Mouse (Mus musculus) urinary bladder, postnatal 4 days (tissue): ENCODE measurements around the gene Rab25.

Experiments used
- DNase-seq, 2 experiments: peaks; one replicate each; pipeline ENCODE4 v3.0.0; 2021 to 2022; ENCODE audit warnings: low spot score in 2 of 2

Rab25 gene

DNA sequence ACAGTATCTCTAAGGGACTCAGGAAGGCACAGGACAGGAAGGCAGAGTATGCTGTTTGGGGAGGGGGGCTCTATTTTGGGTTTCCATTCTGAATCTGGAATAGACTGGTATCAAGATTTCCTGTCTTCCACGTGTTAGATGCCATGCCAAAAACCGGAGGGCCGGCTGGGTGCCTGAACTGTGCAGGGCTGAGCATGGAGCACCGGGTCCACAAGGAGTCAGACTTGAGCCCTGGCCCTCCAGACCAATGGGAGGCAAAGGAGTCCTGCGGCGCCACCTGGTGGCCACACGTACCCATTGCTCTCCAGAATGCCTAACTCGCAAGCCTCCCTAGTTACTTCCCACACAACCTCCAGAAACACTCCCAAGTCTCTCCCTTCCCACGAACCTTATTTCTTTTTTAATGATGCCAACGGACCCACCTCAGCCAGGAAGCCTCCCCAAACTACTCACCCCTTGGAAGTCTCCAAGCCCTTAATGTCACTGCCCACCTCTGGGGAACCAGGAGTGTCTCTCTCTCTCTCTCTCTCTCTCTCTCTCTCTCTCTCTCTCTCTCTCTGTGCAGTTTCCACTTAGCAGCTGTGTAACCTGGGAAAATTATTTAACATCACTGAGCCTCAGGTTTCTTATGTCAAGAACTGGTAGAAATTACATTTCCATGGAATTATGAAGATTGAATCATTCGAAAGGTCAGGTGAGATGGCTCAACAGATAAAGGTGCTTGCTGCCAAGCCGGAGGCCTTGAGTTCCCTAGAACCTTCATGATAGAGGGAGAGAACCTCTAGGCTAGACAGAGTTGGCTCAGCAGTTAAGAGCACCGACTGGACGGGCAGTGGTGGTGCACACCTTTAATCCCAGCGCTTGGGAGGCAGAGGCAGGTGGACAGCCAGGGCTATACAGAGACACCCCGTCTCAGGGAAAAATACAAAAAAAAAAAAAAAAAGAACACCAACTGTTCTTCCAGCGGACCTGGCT lies 21.7 kb downstream of the Rab25 start:
- DNase-seq: peak; percentile 78 to 88

DNA sequence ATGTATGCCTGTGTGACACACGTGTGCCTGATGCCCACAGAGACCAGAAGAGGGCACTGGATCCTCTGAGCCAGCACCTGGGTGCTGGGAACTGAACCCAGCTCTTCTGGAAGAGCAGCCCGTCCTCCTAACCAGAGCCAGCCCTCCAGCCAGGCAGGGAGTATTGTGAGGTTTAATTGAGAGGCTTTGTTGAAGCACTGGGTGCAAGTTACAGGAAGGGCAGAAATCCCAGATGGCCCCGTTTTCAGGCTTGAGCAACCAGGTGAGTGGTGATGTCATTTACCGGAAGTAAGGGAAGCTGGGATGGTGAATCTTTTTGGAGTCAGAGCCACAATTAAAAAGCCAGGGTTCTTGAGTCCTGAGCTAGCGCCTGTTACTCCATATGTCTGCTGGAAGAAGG lies 23.1 kb downstream of the Rab25 start:
- no peak for DNase-seq

GRCm38 (mm10) chr3:88523027-88523426 lies 25.1 kb downstream of the Rab25 start:
- DNase-seq: no peak

- DNase-seq: peak in 1 of 2 experiments; percentile 59
Measured at GRCm38 (mm10) chr3:88521803-88522331, 26.2 kb downstream of the Rab25 start.

DNA sequence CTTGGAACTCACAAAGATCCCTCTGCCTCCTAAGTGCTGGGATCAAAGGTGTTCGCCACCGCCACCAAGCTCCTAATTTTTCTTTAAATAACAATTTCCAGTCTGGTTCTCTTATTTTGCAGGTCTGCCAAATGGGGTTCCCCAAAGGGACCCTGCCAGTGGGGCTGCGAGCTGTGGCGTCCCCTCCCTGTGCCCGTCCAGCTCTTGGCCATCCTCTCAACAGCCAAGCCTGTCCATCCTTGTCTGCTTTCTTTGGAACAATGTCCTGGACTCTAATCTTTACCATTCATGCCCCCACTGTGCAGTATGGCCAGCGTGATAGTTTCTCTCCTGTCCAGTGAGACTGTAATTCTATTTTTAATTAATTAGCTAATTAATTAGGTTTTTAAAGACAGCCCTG lies 26.9 kb downstream of the Rab25 start:
- DNase-seq: no peak

GRCm38 (mm10) chr3:88520078-88520477 lies 28.0 kb downstream of the Rab25 start:
- DNase-seq: no peak

GRCm38 (mm10) chr3:88518411-88518810 lies 29.7 kb downstream of the Rab25 start:
- DNase-seq: no peak

DNA sequence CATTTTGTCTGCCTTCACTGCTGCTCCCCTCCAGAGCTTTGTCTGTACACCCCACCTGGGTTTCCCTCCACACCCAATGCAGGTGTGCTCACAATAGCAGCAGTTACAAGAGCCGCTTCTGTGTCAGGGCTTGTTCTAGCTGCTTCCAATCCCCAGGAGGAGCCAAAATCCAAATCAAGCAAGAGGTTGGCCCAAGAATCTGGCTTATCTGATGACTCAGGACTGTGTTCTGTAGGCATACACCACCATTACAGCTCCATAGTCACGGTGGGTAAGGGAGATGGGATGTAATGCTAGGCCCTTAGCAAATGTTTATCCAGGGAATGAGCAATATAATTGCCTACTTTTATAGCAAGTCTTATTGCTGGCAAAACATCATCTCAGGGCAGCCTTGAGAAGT lies 31.7 kb downstream of the Rab25 start:
- no peak for DNase-seq

DNA sequence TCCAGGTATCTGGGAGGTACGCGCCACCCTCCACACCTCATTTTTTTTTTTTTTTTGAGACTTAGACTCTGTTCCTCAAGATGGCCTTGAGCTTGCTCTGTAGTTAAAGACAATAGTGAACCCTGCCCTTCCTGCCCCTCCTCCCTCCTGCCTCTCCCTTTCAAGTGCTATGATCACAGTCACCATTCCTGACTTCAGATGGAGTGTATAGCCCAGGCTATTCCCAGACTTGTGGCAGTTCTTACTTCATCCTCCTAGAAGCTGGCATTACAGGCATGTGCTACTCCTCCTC lies 33.1 kb downstream of the Rab25 start:
- no peak for DNase-seq

- DNase-seq: no peak
Measured at GRCm38 (mm10) chr3:88514231-88515094, 33.6 kb downstream of the Rab25 start.

DNA sequence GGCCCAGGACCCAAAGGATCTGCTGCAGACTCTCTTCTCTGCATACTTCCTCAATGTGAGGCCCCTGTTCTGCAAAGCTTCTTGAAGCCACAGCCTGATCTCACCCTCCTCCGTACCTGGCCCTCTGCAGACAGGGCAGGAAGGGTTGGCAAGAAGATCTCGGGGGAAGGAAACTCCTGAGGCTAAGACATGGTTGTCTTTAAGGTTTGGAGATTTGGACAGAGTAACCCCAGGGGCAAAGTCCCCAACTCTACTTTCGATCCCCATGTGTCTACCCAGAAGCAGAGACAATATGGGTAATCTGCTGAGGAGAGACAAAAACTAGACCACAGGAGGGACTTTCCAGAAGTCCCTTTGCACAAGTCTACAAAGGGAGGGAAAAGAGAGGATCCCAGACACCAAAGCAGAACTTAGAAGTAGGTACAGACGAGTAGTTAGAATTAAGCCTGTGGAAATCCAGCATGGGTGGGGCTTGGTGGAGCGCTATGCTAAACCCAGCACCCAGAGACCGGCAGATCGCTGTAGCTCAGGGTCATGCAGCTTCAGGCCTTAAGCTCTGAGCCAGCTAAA lies 34.5 kb downstream of the Rab25 start:
- DNase-seq: no peak

DNA sequence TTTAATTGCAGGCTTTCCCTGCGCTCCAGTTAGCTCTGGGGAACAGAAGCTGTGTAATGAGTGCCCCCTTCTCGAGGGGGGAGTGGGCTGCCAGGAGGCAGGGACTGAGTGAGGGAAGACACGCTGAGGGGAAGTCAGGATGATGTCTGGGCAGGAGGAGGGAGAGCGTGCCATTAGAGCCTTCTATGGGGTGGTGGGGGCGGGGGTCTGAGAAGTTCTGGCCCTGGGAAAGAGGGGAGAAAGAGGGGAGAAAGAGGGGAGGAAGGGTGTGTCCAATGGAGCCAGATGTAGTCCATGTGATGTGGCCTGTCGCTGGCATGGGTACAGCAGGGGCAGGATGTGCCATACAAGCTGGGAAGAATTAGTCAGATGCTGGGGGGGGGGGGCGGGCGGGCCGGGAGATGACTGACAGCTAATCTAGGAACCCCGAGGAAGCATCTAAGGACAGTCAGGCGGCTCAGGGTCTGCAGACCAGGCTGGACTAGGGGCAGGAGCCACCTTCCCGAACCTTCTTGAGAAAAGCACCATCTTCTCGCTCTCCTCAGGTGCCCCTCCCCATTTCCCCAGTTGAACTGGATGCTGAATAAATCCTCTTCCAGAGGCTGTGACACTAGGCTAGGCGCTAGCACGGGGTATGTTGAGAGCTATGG lies 35.1 kb downstream of the Rab25 start:
- no peak for DNase-seq

- no peak for DNase-seq
Measured at GRCm38 (mm10) chr3:88512141-88512895, 35.8 kb downstream of the Rab25 start.

- no peak for DNase-seq
Measured at GRCm38 (mm10) chr3:88511559-88511958, 36.5 kb downstream of the Rab25 start.

- no peak for DNase-seq
Measured at GRCm38 (mm10) chr3:88510421-88511289, 37.4 kb downstream of the Rab25 start.

DNA sequence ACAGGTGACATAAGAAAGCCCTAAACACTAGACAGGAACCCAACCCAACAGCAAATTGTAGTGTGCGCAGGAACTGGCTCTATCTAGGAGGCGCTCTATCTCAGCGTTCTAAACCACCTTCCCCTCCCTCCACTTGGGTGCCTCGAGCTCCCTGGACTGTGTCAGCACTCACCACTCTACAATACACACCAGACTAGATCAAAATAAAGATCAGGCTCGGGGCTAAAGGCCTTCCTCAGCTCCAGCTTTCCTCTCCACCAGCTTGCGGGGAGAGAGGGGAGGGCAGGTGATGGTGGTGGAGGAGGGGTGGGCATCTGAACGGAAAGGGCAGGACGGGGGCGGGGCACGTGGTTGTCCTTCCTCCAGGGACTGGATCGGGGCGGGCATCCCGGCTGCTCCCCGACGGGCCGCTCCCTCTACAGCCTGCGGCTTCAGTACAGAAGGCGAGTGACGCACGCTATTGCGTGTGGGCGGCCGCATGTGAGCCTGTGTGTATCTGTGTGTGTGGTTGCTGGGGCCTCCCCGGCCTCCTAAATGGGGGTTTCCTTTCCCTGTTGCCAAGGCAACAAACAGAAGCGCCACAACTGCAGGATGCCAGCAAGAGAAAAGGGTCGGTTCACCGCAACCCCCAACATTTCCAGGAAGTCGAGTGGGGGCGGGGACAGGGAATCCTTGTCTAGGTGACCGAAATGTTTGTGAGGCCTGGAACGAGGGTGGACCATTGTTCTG lies 38.2 kb downstream of the Rab25 start, which contains the start of gene Lmna:
Gene Lmna, minus strand, starts transcription at position 265 of the 729 bp plus-strand sequence.
- DNase-seq: peak; percentile 92 to 96

- no peak for DNase-seq
Measured at GRCm38 (mm10) chr3:88509250-88509649, 38.9 kb downstream of the Rab25 start.

GRCm38 (mm10) chr3:88505765-88506164 lies 42.3 kb downstream of the Rab25 start:
- DNase-seq: no peak

DNA sequence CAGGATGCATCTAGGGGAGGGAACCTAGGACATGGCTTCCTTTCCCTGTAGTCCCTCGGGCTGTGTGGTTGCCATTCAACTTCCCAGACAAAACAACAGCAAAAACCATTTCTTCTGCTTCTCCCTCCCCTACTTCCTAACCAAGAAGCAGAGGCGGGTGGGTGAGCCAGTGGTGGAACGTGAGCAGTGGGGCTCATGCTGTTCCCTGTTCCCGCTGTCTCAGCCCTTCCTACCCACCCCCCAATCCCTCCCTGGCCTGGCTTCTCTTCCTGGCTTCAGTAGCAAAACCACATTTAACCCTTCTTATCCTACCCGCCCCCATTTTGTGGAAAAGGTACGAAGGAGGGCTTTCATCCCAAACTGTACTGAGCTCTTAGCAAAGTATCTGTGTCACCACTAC lies 43.0 kb downstream of the Rab25 start:
- no peak for DNase-seq
